Mouse (Mus musculus) liver (tissue): ENCODE measurements around the gene Uba1.
A peak's percentile ranks its signal among the peaks of the same experiment; 100 is the strongest.

Experiments used
- DNase-seq: peaks from one replicate; pipeline ENCODE4 v3.0.0-alpha.2; 2020; ENCODE audit warnings: mixed read lengths

Gene Uba1

GRCm38 (mm10) chrX:20730048-20730447, 71.9 kb downstream of the Uba1 start:
- peak; percentile 33 for DNase-seq
